Mouse (Mus musculus): Measurements from ENCODE around the gene Gm10974. TPM values are rescaled to one million over a fixed set of nuclear protein-coding genes. Genes with fewer than 3 reads are reported as not detected.

The Gm10974 gene
- total and polyA plus RNA-seq, 3 experiments: not detected

- H3K9me3 ChIP-seq (replicated peaks; ENCODE audit: low read length): no peaks in the 10 kb centered on the region
- in situ Hi-C loops (cut with MboI; ENCODE audit: low pct_ligation_motif_present, low pct_unique_long_range_greater_than_20kb, low sequenced_read_pairs) (no loop called here), dilution Hi-C loops (cut with MboI; ENCODE audit: extremely low pct_ligation_motif_present, extremely low pct_unique_long_range_greater_than_20kb, low sequenced_read_pairs) (no loop called here)
- H3K4me1 ChIP-seq (ENCODE audit: control insufficient read depth in 1 of 2, insufficient read depth in 2 of 2): peaks cover 0 to 12% of the 10 kb centered on the region in 2 experiments; a peak in 2 of 4 replicates
- H3K9ac ChIP-seq (ENCODE audit: insufficient read depth, low read depth): no peak overlapping the region
- no peak overlapping the region for H3K4me3 ChIP-seq (replicated peaks in 1 of 3; ENCODE audit: low read depth in 2 of 3, low read length in 2 of 3, poor library complexity in 1 of 3)
- H3K27me3 ChIP-seq (replicated peaks): no peaks in the 10 kb centered on the region
- no peaks in the 10 kb centered on the region for H3K79me2 ChIP-seq (replicated peaks; ENCODE audit: control insufficient read depth, extremely low read depth, insufficient read depth, poor library complexity, severe bottlenecking)
- TF ChIP-seq MAFK (IDR thresholded peaks at IDR 0.05; ENCODE audit: insufficient replicate concordance, low read length): no peak
- TF ChIP-seq RCOR1 (conservative IDR thresholded peaks at IDR 0.05; ENCODE audit: low read depth, low read length): no peak
- no peak for TF ChIP-seq MAX (IDR thresholded peaks at IDR 0.05; ENCODE audit: low read length)
- no peak for TF ChIP-seq HCFC1 (IDR thresholded peaks at IDR 0.05; ENCODE audit: low read depth, low read length)
- no peak for TF ChIP-seq CHD2 (IDR thresholded peaks at IDR 0.05; ENCODE audit: low read length)
- no peak for TF ChIP-seq CTCF (conservative IDR thresholded peaks at IDR 0.05 in 1 of 2, IDR thresholded peaks at IDR 0.05 in 1 of 2; ENCODE audit: low read depth in 2 of 2, low read length in 2 of 2)
- no peak for TF ChIP-seq RAD21 (IDR thresholded peaks at IDR 0.05; ENCODE audit: low read depth, low read length)
- no peak for TF ChIP-seq ZC3H11A (IDR thresholded peaks at IDR 0.05; ENCODE audit: low read depth, low read length)
- TF ChIP-seq SMC3 (IDR thresholded peaks at IDR 0.05; ENCODE audit: low read depth, low read length): no peak
- TF ChIP-seq KAT2A (IDR thresholded peaks at IDR 0.05; ENCODE audit: insufficient replicate concordance, low read length): no peak
- no peak for TF ChIP-seq JUND (conservative IDR thresholded peaks at IDR 0.05; ENCODE audit: low read depth, low read length)
- TF ChIP-seq USF2 (conservative IDR thresholded peaks at IDR 0.05; ENCODE audit: low read depth, low read length): no peak
- no peak for TF ChIP-seq TBP (conservative IDR thresholded peaks at IDR 0.05; ENCODE audit: low read depth, low read length)
- TF ChIP-seq USF1 (IDR thresholded peaks at IDR 0.05; ENCODE audit: low read depth, low read length): no peak
- no peak for TF ChIP-seq EP300 (IDR thresholded peaks at IDR 0.05; ENCODE audit: low read length)
- TF ChIP-seq POLR2A (IDR thresholded peaks at IDR 0.05; ENCODE audit: low read depth, low read length): no peak
- no peak for TF ChIP-seq NRF1 (IDR thresholded peaks at IDR 0.05; ENCODE audit: low read depth, low read length)
- TF ChIP-seq UBTF (IDR thresholded peaks at IDR 0.05; ENCODE audit: low read depth, low read length): no peak
- DNase-seq (ENCODE audit: extremely low read depth): no peak
- peaks cover 3 to 53% of the 10 kb centered on the region in 2 experiments for H3K36me3 ChIP-seq (replicated peaks in 1 of 2; ENCODE audit: control insufficient read depth in 1 of 2, insufficient read depth in 1 of 2, low read length in 1 of 2)
- no peak overlapping the region for H3K27ac ChIP-seq (ENCODE audit: insufficient read depth, low read depth)
- H3K4me2 ChIP-seq (ENCODE audit: insufficient read depth, low read depth, poor library complexity, severe bottlenecking): no peak overlapping the region
Measured at GRCm38 (mm10) chr7:66343307-66343706, 22.4 kb upstream of the Gm10974 start.

DNA sequence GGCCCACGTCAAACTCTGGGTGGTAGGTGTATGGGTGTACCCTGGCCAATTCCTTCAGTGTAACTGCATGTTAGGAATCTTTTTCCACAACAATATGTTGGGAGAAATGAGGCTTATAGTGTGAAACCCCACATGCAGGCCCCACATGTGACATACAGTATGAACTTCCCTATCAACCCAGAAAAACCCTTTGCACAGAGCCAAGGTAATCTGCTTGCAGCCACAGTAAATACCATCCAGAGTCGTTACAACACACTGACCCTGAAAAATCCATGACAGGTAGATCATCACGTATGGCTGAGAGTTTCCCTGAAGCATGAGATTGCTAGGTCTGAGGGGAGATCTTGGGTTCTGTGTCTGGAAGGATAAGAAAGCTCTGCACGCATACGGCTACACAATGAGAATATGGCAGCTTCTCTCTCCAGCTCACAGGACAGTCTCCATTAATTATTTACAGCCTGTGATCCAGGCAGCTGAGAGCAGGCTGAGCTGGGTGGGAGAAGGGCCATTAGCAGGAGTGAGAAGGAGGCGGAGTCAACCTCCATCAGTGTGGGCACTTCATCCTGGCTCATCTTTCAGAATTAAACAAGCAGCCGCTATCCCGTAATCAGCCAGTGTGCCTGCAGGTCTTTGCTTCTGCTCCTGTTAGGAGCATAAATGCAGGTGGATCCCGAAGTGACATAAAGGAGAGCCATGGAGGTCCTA is 18.6 kb upstream of the Gm10974 start:
- Histone ChIP-seq H3K9me3 (replicated peaks; ENCODE audit: low read length) (no peaks in the 10 kb centered on the region), H3K27ac (ENCODE audit: insufficient read depth, low read depth) (no peak overlapping the region), H3K4me1 (ENCODE audit: control insufficient read depth in 1 of 2, insufficient read depth in 2 of 2) (peaks cover 0 to 28% of the 10 kb centered on the region in 2 experiments; a peak in 2 of 4 replicates), H3K4me2 (ENCODE audit: insufficient read depth, low read depth, poor library complexity, severe bottlenecking) (no peak overlapping the region), H3K36me3 (replicated peaks in 1 of 2; ENCODE audit: control insufficient read depth in 1 of 2, insufficient read depth in 1 of 2, low read length in 1 of 2) (peaks cover 5 to 45% of the 10 kb centered on the region in 2 experiments), H3K27me3 (replicated peaks) (no peaks in the 10 kb centered on the region), H3K9ac (ENCODE audit: insufficient read depth, low read depth) (no peak overlapping the region), H3K79me2 (replicated peaks; ENCODE audit: control insufficient read depth, extremely low read depth, insufficient read depth, poor library complexity, severe bottlenecking) (no peaks in the 10 kb centered on the region), H3K4me3 (replicated peaks in 1 of 3; ENCODE audit: low read depth in 2 of 3, low read length in 2 of 3, poor library complexity in 1 of 3) (no peak overlapping the region)
- TF ChIP-seq ZKSCAN1 (IDR thresholded peaks at IDR 0.05; ENCODE audit: borderline replicate concordance, low read depth, low read length) (no peak), UBTF (IDR thresholded peaks at IDR 0.05; ENCODE audit: low read depth, low read length) (no peak), JUND (conservative IDR thresholded peaks at IDR 0.05; ENCODE audit: low read depth, low read length) (no peak), IRF4 (IDR thresholded peaks at IDR 0.05; ENCODE audit: low read depth, low read length) (no peak), NELFE (IDR thresholded peaks at IDR 0.05; ENCODE audit: low read depth, low read length) (no peak), POLR2A (IDR thresholded peaks at IDR 0.05; ENCODE audit: low read depth, low read length) (no peak), KAT2A (IDR thresholded peaks at IDR 0.05; ENCODE audit: insufficient replicate concordance, low read length) (no peak), HCFC1 (IDR thresholded peaks at IDR 0.05; ENCODE audit: low read depth, low read length) (no peak), ZMIZ1 (IDR thresholded peaks at IDR 0.05; ENCODE audit: low read depth, low read length) (no peak), CHD1 (IDR thresholded peaks at IDR 0.05; ENCODE audit: low read depth, low read length) (no peak), USF1 (IDR thresholded peaks at IDR 0.05; ENCODE audit: low read depth, low read length) (no peak), RAD21 (IDR thresholded peaks at IDR 0.05; ENCODE audit: low read depth, low read length) (no peak), ELF1 (IDR thresholded peaks at IDR 0.05; ENCODE audit: low read depth, low read length) (no peak)
- no peak for DNase-seq (ENCODE audit: extremely low read depth)
- in situ Hi-C loops (cut with MboI; ENCODE audit: low pct_ligation_motif_present, low pct_unique_long_range_greater_than_20kb, low sequenced_read_pairs): no loop called here
- dilution Hi-C loops (cut with MboI; ENCODE audit: extremely low pct_ligation_motif_present, extremely low pct_unique_long_range_greater_than_20kb, low sequenced_read_pairs): no loop called here

Data from CH12.LX (cell line).